Mouse (Mus musculus) lung, embryonic 16.5 days (tissue): ENCODE results near the gene Fscn1. TPM values are rescaled to one million over a fixed set of nuclear protein-coding genes. Genes with fewer than 3 reads are reported as not detected.

ENCODE experiments used
- ATAC-seq: fragments of 200-750 bp; cut with Nextera tagmentation; 2 replicates; pipeline ENCODE4 v1.8.0; 2017; ENCODE audit warnings: low read depth, mild to moderate bottlenecking, moderate library complexity
- H3K27ac ChIP-seq: fragments of 300-500 bp; sonication (generic); 2 replicates; pipeline ENCODE4 v1.5.1; 2014; ENCODE audit warnings: mild to moderate bottlenecking, control low read depth, low read length
- H3K27me3 ChIP-seq: fragments of 300-500 bp; sonication (generic); 2 replicates; pipeline ENCODE4 v1.6.1; 2014; ENCODE audit warnings: low read depth, low read length, mixed read lengths; ENCODE audit not compliant: control insufficient read depth, insufficient read depth
- H3K36me3 ChIP-seq: fragments of 300-500 bp; sonication (generic); 2 replicates; pipeline ENCODE4 v1.6.1; 2014; ENCODE audit warnings: low read length; ENCODE audit not compliant: control insufficient read depth, insufficient read depth
- H3K4me1 ChIP-seq: fragments of 300-500 bp; sonication (generic); replicated peaks from 2 replicates; pipeline ENCODE4 v1.6.1; 2014; ENCODE audit warnings: low read length, mixed read lengths; ENCODE audit not compliant: control insufficient read depth, insufficient read depth
- H3K4me2 ChIP-seq: fragments of 300-500 bp; sonication (generic); 2 replicates; pipeline ENCODE4 v1.6.1; 2014; ENCODE audit warnings: low read depth, low read length, control low read depth
- H3K4me3 ChIP-seq: fragments of 300-500 bp; sonication (generic); 2 replicates; pipeline ENCODE4 v1.5.1; 2014; ENCODE audit warnings: mild to moderate bottlenecking, low read length, control low read depth
- H3K9ac ChIP-seq: fragments of 300-500 bp; sonication (generic); 2 replicates; pipeline ENCODE4 v1.6.1; 2014; ENCODE audit warnings: low read length, control low read depth
- H3K9me3 ChIP-seq: fragments of 300-500 bp; sonication (generic); 2 replicates; pipeline ENCODE4 v1.6.1; 2016; ENCODE audit warnings: low read length; ENCODE audit not compliant: control insufficient read depth
- WGBS: fragments of 180-500 bp; shearing (Covaris S2); extraction: QIAGEN DNeasy Blood & Tissue Kit; methylation state at CpG from one replicate; pipeline ENCODE4 v1.1.7; 2014; 5-methylcytosine and 5-hydroxymethylcytosine counted together
- polyA plus RNA-seq: library from polyadenylated mRNA; unstranded; fragments of >200 nt; fragmentation: Nextera tagmentation; extraction: Ambion mirVana; gene quantifications from 2 replicates; pipeline ENCODE4 v1.2.1, GENCODE M21; 2015

Fscn1 gene
- polyA plus RNA-seq, 1 experiment from 2014 or later = 222 TPM

DNA sequence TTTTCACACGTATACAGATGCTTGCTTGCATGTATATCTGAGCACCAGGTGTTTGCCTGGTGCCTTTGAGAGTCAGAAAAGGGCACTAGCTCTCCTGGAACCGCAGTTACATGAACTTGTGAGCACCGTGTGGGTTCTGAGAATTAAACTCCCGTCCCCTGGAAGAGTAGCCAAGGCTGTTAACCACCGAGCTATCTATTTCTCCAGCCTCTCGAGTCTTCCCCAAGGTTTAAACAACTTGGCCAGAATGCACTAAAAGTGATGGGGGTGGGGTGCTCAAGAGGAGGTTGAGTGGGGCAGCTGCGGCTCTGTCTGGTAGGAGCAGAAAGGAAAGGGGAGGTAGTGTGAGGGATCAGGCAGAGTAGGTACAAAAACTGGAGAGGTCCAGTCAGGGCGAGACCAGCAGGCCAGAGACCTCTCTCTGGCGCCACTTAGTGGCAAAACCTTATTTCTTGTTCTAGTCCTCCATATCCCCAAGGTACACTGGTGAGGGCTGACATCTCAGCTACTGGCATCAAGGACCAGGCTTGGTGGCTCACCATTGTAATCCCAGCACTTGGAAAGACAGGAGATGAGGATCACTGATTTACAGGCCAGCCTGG lies 28.0 kb upstream of the Fscn1 start:
- no peaks in the 10 kb centered on the region for H3K9me3 ChIP-seq
- H3K27ac ChIP-seq = no peak overlapping the region; the same call in 1 of the 2 replicates
- H3K4me3 ChIP-seq = no peak overlapping the region
- no peaks in the 10 kb centered on the region for H3K27me3 ChIP-seq
- ATAC-seq = peak; percentile 53
- H3K4me2 ChIP-seq = peak overlapping the region; percentile 36
- H3K4me1 ChIP-seq = peaks cover 18% of the 10 kb centered on the region
- WGBS = 17% methylated on average over 9 of the region's 9 CpGs
- H3K9ac ChIP-seq = peak overlapping the region; percentile 6; the same call in 1 of the 2 replicates
- H3K36me3 ChIP-seq = no peaks in the 10 kb centered on the region

DNA sequence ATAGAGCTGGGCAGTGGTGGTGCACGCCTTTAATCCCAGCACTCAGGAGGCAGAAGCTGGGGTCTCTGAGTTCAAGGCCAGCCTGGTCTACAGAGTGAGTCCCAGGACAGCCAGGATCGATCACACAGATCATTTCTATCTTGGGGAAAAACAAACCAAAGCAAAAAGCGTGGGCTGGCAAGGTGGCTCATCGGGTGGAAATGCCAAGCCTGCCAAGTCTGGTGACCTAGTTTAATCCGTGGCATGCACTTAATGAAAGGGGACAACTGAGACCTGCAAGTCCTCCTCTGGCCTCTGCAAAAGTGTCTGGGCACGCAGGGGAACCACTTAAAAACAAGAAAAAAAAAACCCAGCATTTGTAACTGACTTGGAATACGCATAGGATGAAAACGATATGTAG lies 27.4 kb upstream of the Fscn1 start:
- WGBS = 71% methylated on average over 8 of the region's 8 CpGs
- H3K4me1 ChIP-seq = peaks cover 18% of the 10 kb centered on the region
- no peaks in the 10 kb centered on the region for H3K36me3 ChIP-seq
- no peaks in the 10 kb centered on the region for H3K27me3 ChIP-seq
- no peak overlapping the region for H3K4me3 ChIP-seq
- H3K9me3 ChIP-seq = no peaks in the 10 kb centered on the region
- H3K4me2 ChIP-seq = no peak overlapping the region
- no peak overlapping the region for H3K27ac ChIP-seq
- H3K9ac ChIP-seq = no peak overlapping the region
- ATAC-seq = no peak

DNA sequence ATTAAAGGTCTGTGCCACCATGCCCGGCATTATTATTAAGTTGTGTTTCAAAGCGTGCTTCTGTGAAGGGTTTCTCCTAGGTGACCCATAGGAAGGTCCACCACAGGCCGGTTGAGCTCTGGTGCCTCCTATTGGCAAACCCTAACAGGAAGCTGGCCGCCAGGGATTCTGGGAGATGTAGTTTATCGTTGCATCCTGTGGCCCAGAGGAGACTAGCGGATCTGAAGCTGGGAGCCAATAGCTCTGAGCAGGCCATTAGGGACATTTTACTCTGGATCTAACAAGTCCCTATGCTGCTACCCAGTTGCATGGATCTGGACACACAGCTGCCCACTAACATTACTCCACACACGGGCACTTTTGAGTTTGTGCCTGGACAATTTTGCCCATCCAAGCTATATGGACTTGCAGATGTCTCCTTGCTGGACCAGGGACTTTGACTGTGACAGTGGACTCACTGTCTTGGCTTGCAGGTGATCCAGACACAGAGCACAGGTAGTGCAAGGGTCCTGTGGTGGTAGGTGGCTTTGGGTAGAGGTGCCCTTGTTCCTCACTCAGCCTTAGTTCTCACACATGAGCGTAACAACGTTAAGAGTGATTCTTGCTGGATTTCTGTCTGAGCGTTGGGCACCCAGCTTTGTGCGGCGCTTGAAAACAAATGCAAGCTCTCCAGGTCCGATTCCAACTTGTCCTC lies 24.4 kb upstream of the Fscn1 start:
- Histone ChIP-seq H3K4me1 (peaks cover 13% of the 10 kb centered on the region), H3K27me3 (no peaks in the 10 kb centered on the region), H3K36me3 (no peaks in the 10 kb centered on the region), H3K4me3 (peak overlapping the region; percentile 24), H3K9ac (peak overlapping the region; percentile 66), H3K27ac (peak overlapping the region; percentile 57), H3K9me3 (0 out of 2 replicates have a peak, but pooled peaks cover under 1% of the 10 kb centered on the region), H3K4me2 (peak overlapping the region; percentile 52)
- 19% methylated on average over 13 of the region's 13 CpGs for WGBS
- ATAC-seq = peak; percentile 52; the same call in 1 of the 2 replicates

DNA sequence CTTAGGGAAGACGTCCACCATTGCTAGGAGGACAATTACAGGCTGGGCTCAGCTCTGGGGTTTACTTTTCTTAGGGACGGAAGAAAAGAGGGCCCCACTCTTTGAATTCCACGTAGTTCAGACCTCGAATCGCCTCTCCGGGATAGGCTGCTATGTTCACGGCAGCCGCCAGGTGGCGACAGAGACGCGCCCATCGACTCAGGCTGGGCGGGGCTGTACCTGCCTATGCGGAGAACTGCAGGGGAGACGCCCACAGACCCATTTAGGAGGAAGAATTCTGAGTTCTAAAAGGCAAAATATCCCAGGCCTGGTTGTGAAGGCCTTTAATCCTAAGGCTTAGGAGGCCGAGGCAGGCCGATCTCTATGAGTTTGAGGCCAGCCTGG lies 23.8 kb upstream of the Fscn1 start:
- 4% methylated on average over 17 of the region's 17 CpGs for WGBS
- Histone ChIP-seq H3K27ac (peak overlapping the region; percentile 57; the same call in 1 of the 2 replicates), H3K27me3 (no peaks in the 10 kb centered on the region), H3K36me3 (no peaks in the 10 kb centered on the region), H3K4me3 (peak overlapping the region; percentile 24), H3K9ac (peak overlapping the region; percentile 66), H3K4me1 (peaks cover 13% of the 10 kb centered on the region), H3K4me2 (peak overlapping the region; percentile 52), H3K9me3 (0 out of 2 replicates have a peak, but pooled peaks cover 2% of the 10 kb centered on the region)
- peak; percentile 41 for ATAC-seq

DNA sequence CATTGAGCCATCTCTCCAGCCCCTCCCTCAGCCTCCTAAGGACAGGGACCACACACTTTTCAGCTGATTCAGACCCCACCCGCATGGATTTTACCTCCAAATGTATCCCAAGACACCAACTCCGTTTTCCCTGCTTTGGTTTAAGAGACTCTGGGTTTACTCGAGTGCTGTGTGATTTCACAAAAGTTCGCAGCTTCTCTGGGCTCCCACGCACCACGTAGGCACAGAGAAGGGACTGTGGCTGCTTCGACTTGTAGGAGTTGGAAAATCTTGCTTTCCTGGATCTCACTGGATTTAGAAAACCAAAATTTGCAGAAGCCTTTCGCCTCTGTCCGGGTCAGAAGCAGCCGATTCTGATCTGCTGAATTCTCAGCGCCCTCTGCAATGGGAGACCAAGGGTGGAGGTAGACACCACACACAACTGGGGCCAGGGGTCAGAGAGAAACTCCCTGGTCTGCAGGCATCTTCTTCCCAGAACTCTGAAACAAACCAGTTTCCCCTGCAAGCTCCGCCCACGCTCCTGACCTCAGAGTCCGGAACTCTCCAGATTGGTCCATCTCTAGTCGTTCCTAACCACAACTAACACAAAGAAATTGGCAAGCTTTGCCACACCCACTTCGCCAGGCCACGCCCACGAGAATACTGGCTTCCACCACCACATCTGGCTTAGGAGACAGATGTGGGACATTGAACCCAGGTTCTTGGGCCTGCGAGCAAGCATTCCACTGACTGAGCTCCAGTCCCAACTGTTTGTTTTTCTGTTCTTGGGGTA lies 22.0 kb upstream of the Fscn1 start:
- H3K4me1 ChIP-seq = peaks cover 5% of the 10 kb centered on the region; the same call in 1 of the 2 replicates
- no peaks in the 10 kb centered on the region for H3K27me3 ChIP-seq
- 0 out of 2 replicates have a peak, but pooled peaks cover 2% of the 10 kb centered on the region for H3K9me3 ChIP-seq
- no peak overlapping the region for H3K4me3 ChIP-seq
- no peak overlapping the region for H3K9ac ChIP-seq
- 35% methylated on average over 19 of the region's 19 CpGs for WGBS
- H3K36me3 ChIP-seq = no peaks in the 10 kb centered on the region
- ATAC-seq = peak; percentile 41
- H3K4me2 ChIP-seq = no peak overlapping the region
- no peak overlapping the region for H3K27ac ChIP-seq

DNA sequence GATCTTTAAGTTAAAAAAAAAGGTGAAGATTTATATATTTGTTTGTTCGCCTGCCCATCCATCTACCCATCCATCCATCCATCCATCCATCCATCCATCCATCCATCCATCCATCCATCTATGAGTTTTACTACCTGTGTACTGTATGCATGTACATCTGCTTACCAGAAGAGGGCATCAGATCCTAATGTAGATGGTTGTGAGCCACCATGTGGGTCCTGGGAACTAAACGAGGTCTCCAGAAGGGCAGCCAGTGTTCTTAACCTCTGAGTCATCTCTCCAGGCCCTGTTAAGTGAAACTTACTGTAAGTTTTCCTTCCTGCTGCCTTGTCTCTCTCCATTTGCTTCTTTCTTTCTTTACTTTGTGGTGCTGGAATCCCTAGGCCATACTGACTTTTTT lies 19.8 kb upstream of the Fscn1 start:
- WGBS = 51% methylated on average over 2 of the region's 2 CpGs
- ATAC-seq = no peak
- Histone ChIP-seq H3K36me3 (no peaks in the 10 kb centered on the region), H3K4me3 (no peak overlapping the region), H3K9me3 (0 out of 2 replicates have a peak, but pooled peaks cover 2% of the 10 kb centered on the region), H3K4me2 (no peak overlapping the region), H3K9ac (no peak overlapping the region), H3K27ac (no peak overlapping the region), H3K27me3 (no peaks in the 10 kb centered on the region), H3K4me1 (peaks cover 5% of the 10 kb centered on the region)

DNA sequence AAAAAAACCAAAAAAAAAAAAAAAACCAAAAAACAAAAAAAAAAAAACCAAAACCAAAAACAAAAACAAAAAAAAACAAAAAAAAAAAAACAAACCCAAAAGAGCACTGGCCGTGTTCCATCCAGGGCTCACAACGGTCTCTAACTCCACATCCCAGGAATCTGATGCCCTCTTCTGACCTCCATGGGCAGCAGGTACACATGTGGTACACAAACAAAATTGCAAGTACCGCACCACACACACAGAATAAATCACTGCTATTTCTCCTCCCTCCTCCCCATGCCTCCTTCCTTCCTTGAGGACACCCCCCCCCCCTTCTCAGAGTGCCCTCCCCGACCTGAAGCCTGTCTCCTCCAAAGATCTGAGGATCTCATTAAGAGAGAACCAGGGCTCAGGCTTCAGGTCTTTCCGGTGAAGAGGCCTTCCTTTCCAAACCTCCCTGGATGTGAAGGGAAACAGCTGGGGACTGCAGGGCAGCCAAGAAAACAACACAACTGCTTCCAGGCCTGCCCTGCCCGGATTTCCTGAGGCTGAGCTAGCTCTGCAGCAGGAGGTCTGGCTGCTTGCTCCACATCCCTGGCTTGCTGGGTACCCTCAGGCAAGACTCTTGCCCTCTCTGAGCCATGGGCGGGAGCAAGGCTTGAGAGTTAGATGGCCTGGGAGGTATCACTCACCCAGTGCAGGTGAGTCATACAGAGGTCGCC lies 15.0 kb upstream of the Fscn1 start:
- no peak overlapping the region for H3K4me2 ChIP-seq
- no peaks in the 10 kb centered on the region for H3K27me3 ChIP-seq
- H3K4me1 ChIP-seq = no peaks in the 10 kb centered on the region; the same call in 1 of the 2 replicates
- H3K9me3 ChIP-seq = 0 out of 2 replicates have a peak, but pooled peaks cover 2% of the 10 kb centered on the region
- ATAC-seq = peak; percentile 88
- no peak overlapping the region for H3K9ac ChIP-seq
- H3K27ac ChIP-seq = no peak overlapping the region; the same call in 1 of the 2 replicates
- no peaks in the 10 kb centered on the region for H3K36me3 ChIP-seq
- H3K4me3 ChIP-seq = no peak overlapping the region
- WGBS = 54% methylated on average over 8 of the region's 8 CpGs

DNA sequence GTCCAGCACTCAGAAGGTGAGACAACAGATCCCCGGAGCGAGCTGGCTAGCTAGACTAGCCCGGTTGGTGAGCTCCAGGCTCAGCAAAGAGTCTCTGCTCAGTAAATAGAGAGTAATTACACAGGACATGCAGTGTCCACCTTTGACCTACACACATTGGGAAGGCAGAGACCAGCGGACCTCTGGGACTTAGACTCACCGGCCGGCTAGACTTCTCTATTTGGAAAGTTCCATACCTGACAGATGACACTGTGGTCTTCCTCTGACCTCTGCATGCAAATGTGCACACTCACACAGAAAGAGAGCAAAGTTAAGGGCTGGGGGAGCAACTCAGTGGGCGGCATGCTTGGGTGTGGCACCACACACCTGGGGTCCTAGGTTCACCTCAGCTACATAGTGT lies 12.7 kb upstream of the Fscn1 start:
- Histone ChIP-seq H3K4me2 (no peak overlapping the region), H3K4me3 (no peak overlapping the region), H3K9me3 (no peaks in the 10 kb centered on the region), H3K27ac (no peak overlapping the region), H3K9ac (no peak overlapping the region), H3K36me3 (no peaks in the 10 kb centered on the region), H3K4me1 (no peaks in the 10 kb centered on the region; the same call in 1 of the 2 replicates), H3K27me3 (no peaks in the 10 kb centered on the region)
- no peak for ATAC-seq
- WGBS = 63% methylated on average over 7 of the region's 7 CpGs
